Mouse (Mus musculus) intestine, embryonic 16.5 days (tissue): ENCODE data around the gene Gprin1. TPM values are rescaled to one million over a fixed set of nuclear protein-coding genes. Genes with fewer than 3 reads are reported as not detected.

Experiments used
- ATAC-seq: fragments of 200-750 bp; cut with Nextera tagmentation; 2 replicates; pipeline ENCODE4 v1.8.0; 2017; ENCODE audit warnings: moderate TSS enrichment, moderate library complexity
- H3K27ac ChIP-seq: fragments of 300-500 bp; sonication (generic); 2 replicates; pipeline ENCODE4 v1.5.1; 2014; ENCODE audit warnings: mild to moderate bottlenecking, low read length
- H3K27me3 ChIP-seq: fragments of 300-500 bp; sonication (generic); replicated peaks from 2 replicates; pipeline ENCODE4 v1.6.1; 2014; ENCODE audit warnings: low read length, control low read depth, mixed read lengths; ENCODE audit not compliant: control insufficient read depth, insufficient read depth
- H3K36me3 ChIP-seq: fragments of 300-500 bp; sonication (generic); 2 replicates; pipeline ENCODE4 v1.6.1; 2014; ENCODE audit warnings: low read length, control low read depth; ENCODE audit not compliant: control insufficient read depth, insufficient read depth
- H3K4me1 ChIP-seq: fragments of 300-500 bp; sonication (generic); 2 replicates; pipeline ENCODE4 v1.6.1; 2014; ENCODE audit warnings: low read length, control low read depth, mixed read lengths; ENCODE audit not compliant: control insufficient read depth, insufficient read depth
- H3K4me2 ChIP-seq: fragments of 300-500 bp; sonication (generic); 2 replicates; pipeline ENCODE4 v1.6.1; 2014; ENCODE audit warnings: low read depth, low read length, control low read depth
- H3K4me3 ChIP-seq: fragments of 300-500 bp; sonication (generic); 2 replicates; pipeline ENCODE4 v1.5.1; 2014; ENCODE audit warnings: mild to moderate bottlenecking, low read length
- H3K9ac ChIP-seq: fragments of 300-500 bp; sonication (generic); 2 replicates; pipeline ENCODE4 v1.6.1; 2014; ENCODE audit warnings: low read depth, low read length
- H3K9me3 ChIP-seq: fragments of 300-500 bp; sonication (generic); 2 replicates; pipeline ENCODE4 v1.6.1; 2016; ENCODE audit warnings: low read length, control low read depth; ENCODE audit not compliant: control insufficient read depth
- WGBS: fragments of 180-500 bp; shearing (Covaris S2); extraction: QIAGEN DNeasy Blood & Tissue Kit; methylation state at CpG from one replicate; pipeline ENCODE4 v1.1.7; 2014; 5-methylcytosine and 5-hydroxymethylcytosine counted together
- polyA plus RNA-seq: library from polyadenylated mRNA; unstranded; fragments of >200 nt; fragmentation: Nextera tagmentation; extraction: Ambion mirVana; gene quantifications from 2 replicates; pipeline ENCODE4 v1.2.1, GENCODE M21; 2015

The Gprin1 gene
- polyA plus RNA-seq, 1 experiment from 2014 or later: 0.15 TPM

DNA sequence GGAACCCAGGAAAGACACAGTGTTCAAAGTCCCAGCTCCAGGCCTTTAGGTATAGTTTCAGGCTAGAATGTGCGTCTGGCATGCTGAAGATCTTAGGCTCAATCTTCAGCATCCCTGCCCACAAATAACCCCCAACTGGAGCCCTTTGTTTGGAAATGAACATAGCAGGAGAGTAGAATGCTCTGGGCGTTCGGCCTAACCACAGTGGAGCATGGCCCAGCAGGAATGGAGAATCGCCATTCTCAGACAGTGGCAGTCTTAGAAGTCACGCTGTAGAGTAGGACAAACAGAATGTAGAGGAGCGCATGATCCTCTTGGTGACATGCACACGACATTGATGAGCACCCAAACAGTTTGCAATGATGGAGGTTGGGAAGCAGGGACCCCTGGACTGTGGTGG, 11.2 kb upstream of the Gprin1 start:
- no peaks in the 10 kb centered on the region for H3K9me3 ChIP-seq
- no peak overlapping the region for H3K9ac ChIP-seq
- H3K27ac ChIP-seq: no peak overlapping the region
- H3K27me3 ChIP-seq: peaks cover 47% of the 10 kb centered on the region
- peaks cover 13% of the 10 kb centered on the region for H3K4me1 ChIP-seq
- H3K4me3 ChIP-seq: no peak overlapping the region
- no peaks in the 10 kb centered on the region for H3K36me3 ChIP-seq
- WGBS: 82% methylated on average over 7 of the region's 7 CpGs
- H3K4me2 ChIP-seq: no peak overlapping the region
- ATAC-seq: no peak

DNA sequence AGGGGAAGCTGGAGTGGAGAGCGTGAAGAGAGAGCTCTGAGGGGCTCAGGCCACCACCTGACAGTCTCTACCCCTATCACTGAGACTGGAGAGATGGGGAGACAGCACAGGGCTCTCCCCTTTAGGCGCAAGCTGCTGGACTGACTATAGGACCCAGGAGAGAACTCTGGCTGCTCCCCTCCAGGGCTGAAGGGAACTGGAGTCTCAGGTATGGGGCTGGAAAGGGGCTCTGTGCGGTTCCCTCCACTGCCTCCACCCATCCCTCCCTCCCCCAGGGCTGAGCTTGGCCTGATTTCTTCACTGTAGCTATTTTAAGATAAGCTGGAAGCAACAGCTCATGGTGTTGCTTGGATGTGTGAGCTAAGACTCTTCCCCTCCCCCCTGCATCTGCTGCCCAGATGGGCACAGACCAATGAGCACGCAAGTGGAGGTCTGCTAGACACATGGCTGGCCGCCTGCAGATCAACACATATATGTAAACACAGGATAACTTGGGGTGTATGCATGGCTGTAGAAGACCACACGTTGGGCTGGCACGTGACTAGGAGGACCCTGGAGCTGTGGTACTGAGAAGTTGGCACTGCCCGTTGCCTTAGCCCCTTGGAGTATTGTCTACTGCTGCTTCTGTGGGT, 10.6 kb upstream of the Gprin1 start:
- Histone ChIP-seq H3K4me1 (peaks cover 10% of the 10 kb centered on the region; the same call in 1 of the 2 replicates), H3K36me3 (no peaks in the 10 kb centered on the region), H3K4me2 (no peak overlapping the region), H3K27ac (no peak overlapping the region), H3K27me3 (peaks cover 41% of the 10 kb centered on the region), H3K9ac (no peak overlapping the region), H3K4me3 (no peak overlapping the region), H3K9me3 (no peaks in the 10 kb centered on the region)
- ATAC-seq: no peak
- 55% methylated on average over 8 of the region's 8 CpGs for WGBS

GRCm38 (mm10) chr13:54759496-54759895, 9.8 kb upstream of the Gprin1 start:
- Histone ChIP-seq H3K4me1 (peaks cover 10% of the 10 kb centered on the region; the same call in 1 of the 2 replicates), H3K4me2 (no peak overlapping the region), H3K9ac (no peak overlapping the region), H3K4me3 (no peak overlapping the region), H3K9me3 (no peaks in the 10 kb centered on the region), H3K36me3 (no peaks in the 10 kb centered on the region), H3K27ac (no peak overlapping the region), H3K27me3 (peaks cover 33% of the 10 kb centered on the region)
- no peak for ATAC-seq
- 12% methylated on average over 7 of the region's 7 CpGs for WGBS

- H3K27ac ChIP-seq: no peak overlapping the region
- peaks cover 10% of the 10 kb centered on the region; the same call in 1 of the 2 replicates for H3K4me1 ChIP-seq
- no peak for ATAC-seq
- H3K27me3 ChIP-seq: peaks cover 27% of the 10 kb centered on the region
- H3K9me3 ChIP-seq: no peaks in the 10 kb centered on the region
- 3% methylated on average over 29 of the region's 29 CpGs for WGBS
- no peak overlapping the region for H3K9ac ChIP-seq
- no peaks in the 10 kb centered on the region for H3K36me3 ChIP-seq
- peak overlapping the region; percentile 77 for H3K4me2 ChIP-seq
- peak overlapping the region; percentile 49 for H3K4me3 ChIP-seq
These were observed 9.2 kb upstream of the Gprin1 start for GRCm38 (mm10) chr13:54758756-54759470.

DNA sequence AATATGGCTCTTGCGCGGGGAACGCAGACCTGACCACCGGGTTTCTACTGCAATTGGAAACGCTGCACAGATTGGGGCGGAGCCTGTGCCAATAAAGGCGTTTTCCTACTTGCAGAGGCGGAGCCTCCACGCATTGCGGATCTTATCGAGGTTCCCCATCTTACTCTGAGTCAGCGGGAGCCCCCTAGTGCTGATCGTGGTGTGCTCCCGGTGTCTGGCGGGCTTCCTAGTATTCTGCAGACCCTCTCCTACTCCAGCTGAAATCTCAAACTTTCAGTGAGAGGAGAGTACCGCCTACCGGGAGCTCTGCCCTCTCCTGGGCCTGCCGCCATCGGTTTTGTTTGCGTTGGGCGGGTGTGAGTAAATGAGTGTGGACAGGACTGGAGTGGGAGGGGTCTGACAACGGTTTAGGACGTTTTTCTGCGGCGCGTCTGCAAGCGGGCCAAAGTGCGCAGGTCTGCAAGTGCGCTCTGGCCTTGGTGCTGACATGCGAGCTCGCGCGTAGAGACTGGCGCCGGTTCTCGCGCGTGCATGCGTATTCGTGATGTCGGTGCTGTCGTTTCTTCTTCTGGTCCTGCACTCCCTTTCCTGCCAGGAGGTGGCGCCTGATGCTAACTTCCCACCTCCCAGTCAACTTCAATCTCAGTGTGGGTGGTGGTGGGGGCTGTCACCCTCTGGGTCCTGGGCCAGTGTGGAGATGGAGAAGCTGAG, 8.5 kb upstream of the Gprin1 start:
- Histone ChIP-seq H3K4me2 (peak overlapping the region; percentile 77), H3K27ac (no peak overlapping the region), H3K36me3 (no peaks in the 10 kb centered on the region), H3K9me3 (no peaks in the 10 kb centered on the region), H3K4me1 (peaks cover 10% of the 10 kb centered on the region; the same call in 1 of the 2 replicates), H3K27me3 (peaks cover 23% of the 10 kb centered on the region), H3K9ac (no peak overlapping the region), H3K4me3 (peak overlapping the region; percentile 49)
- ATAC-seq: peak; percentile 89
- under 1% methylated on average over 43 of the region's 43 CpGs for WGBS

GRCm38 (mm10) chr13:54757093-54757830, 7.6 kb upstream of the Gprin1 start:
- no peak for ATAC-seq
- WGBS: 40% methylated on average over 10 of the region's 10 CpGs
- H3K9ac ChIP-seq: no peak overlapping the region
- H3K4me3 ChIP-seq: peak overlapping the region; percentile 49
- H3K27me3 ChIP-seq: peaks cover 20% of the 10 kb centered on the region; the same call in 1 of the 2 replicates
- H3K9me3 ChIP-seq: no peaks in the 10 kb centered on the region
- no peaks in the 10 kb centered on the region for H3K36me3 ChIP-seq
- peaks cover 10% of the 10 kb centered on the region; the same call in 1 of the 2 replicates for H3K4me1 ChIP-seq
- H3K4me2 ChIP-seq: peak overlapping the region; percentile 77
- no peak overlapping the region for H3K27ac ChIP-seq

DNA sequence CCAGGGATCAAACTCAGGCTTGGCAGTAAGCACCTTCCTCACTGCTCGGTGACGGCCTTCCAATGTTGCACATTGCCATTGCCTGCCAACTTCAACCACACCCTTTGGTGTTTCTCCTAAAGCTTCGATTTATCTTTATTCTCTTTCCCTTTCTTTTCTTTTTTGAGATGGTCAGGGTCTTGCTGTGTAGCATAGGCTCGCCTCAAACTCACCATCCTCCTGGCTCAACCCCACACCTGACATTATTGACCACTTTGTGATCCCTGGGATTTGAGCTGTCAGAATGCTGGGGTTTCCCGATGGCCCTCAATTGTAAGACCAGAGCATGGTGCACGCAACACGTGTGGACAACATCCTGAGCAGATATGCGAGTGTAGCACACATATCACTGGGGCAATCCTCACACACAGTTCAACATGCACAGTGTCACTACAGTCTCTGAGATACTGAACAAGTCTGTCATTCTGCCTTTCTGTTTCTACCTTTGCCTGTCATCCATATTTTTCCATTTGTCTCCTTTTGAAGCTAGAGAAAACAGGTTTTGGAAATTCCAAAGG, 6.6 kb upstream of the Gprin1 start:
- 86% methylated on average over 8 of the region's 8 CpGs for WGBS
- Histone ChIP-seq H3K4me1 (peaks cover 10% of the 10 kb centered on the region; the same call in 1 of the 2 replicates), H3K9me3 (no peaks in the 10 kb centered on the region), H3K9ac (no peak overlapping the region), H3K27ac (no peak overlapping the region), H3K27me3 (peaks cover 20% of the 10 kb centered on the region; the same call in 1 of the 2 replicates), H3K36me3 (no peaks in the 10 kb centered on the region), H3K4me2 (no peak overlapping the region), H3K4me3 (no peak overlapping the region)
- no peak for ATAC-seq

GRCm38 (mm10) chr13:54755201-54755830, 5.6 kb upstream of the Gprin1 start:
- no peaks in the 10 kb centered on the region for H3K9me3 ChIP-seq
- WGBS: 25% methylated on average over 9 of the region's 9 CpGs
- H3K36me3 ChIP-seq: no peaks in the 10 kb centered on the region
- peaks cover 10% of the 10 kb centered on the region; the same call in 1 of the 2 replicates for H3K4me1 ChIP-seq
- no peak overlapping the region for H3K9ac ChIP-seq
- no peak overlapping the region for H3K27ac ChIP-seq
- H3K4me3 ChIP-seq: no peak overlapping the region
- no peak for ATAC-seq
- peaks cover 20% of the 10 kb centered on the region; the same call in 1 of the 2 replicates for H3K27me3 ChIP-seq
- no peak overlapping the region for H3K4me2 ChIP-seq
